Mouse (Mus musculus) hindbrain, embryonic 13.5 days (tissue): ENCODE data around the gene Ppp1r16b. TPM values are rescaled to one million over a fixed set of nuclear protein-coding genes. Genes with fewer than 3 reads are reported as not detected.

ENCODE experiments used
- ATAC-seq: fragments of 200-750 bp; cut with Nextera tagmentation; 2 replicates; pipeline ENCODE4 v1.8.0; 2017; ENCODE audit warnings: moderate TSS enrichment; ENCODE audit not compliant: low FRiP score
- H3K27ac ChIP-seq: fragments of 300-500 bp; sonication (generic); 2 replicates; pipeline ENCODE4 v1.5.1; 2015; ENCODE audit warnings: inconsistent platforms, mild to moderate bottlenecking, moderate library complexity
- H3K27me3 ChIP-seq: fragments of 300-500 bp; sonication (generic); 2 replicates; pipeline ENCODE4 v1.6.1; 2015; ENCODE audit warnings: mild to moderate bottlenecking, inconsistent platforms
- H3K36me3 ChIP-seq: fragments of 300-500 bp; sonication (generic); 2 replicates; pipeline ENCODE4 v1.6.1; 2015; ENCODE audit warnings: mild to moderate bottlenecking, inconsistent platforms
- H3K4me1 ChIP-seq: fragments of 300-500 bp; sonication (generic); replicated peaks from 2 replicates; pipeline ENCODE4 v1.6.1; 2015; ENCODE audit warnings: inconsistent platforms
- H3K4me2 ChIP-seq: fragments of 300-500 bp; sonication (generic); 2 replicates; pipeline ENCODE4 v1.6.1; 2015; ENCODE audit warnings: inconsistent platforms, mild to moderate bottlenecking, moderate library complexity
- H3K4me3 ChIP-seq: fragments of 300-500 bp; sonication (generic); 2 replicates; pipeline ENCODE4 v1.5.1; 2015; ENCODE audit warnings: mild to moderate bottlenecking, inconsistent platforms
- H3K9ac ChIP-seq: fragments of 300-500 bp; sonication (generic); 2 replicates; pipeline ENCODE4 v1.6.1; 2015; ENCODE audit warnings: mild to moderate bottlenecking, inconsistent platforms
- H3K9me3 ChIP-seq: fragments of 300-500 bp; sonication (generic); 2 replicates; pipeline ENCODE4 v1.6.1; 2016; ENCODE audit warnings: inconsistent platforms
- WGBS: fragments of 180-500 bp; shearing (Covaris S2); methylation state at CpG from one replicate; pipeline ENCODE4 v1.1.7; 2015; 5-methylcytosine and 5-hydroxymethylcytosine counted together
- polyA plus RNA-seq: library from polyadenylated mRNA; unstranded; fragments of >200 nt; fragmentation: Nextera tagmentation; extraction: Ambion mirVana; gene quantifications from 2 replicates; pipeline ENCODE4 v1.2.1, GENCODE M21; 2015

The Ppp1r16b gene
- polyA plus RNA-seq, 1 experiment from 2014 or later: 8.0 TPM

DNA sequence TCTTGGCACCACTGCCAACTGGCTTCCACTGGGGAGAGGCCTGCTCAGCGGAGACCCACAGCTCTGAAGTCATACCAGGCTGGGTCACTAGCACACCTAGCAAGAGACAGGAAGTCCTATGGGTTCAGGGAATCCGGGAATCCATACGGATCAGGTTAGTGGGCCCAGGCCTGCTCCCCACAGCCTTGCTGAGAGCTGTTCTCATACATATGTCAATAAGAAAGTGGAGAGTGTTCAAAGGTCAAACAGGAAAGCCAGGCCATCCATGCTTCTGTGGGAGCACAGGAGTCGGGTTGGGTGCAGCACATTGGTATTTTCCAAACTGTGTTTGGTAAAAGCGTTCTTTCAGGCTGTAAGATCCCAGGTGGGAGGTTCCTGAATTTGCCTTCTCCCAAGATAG, 97.1 kb downstream of the Ppp1r16b start:
- no peak for ATAC-seq
- no peaks in the 10 kb centered on the region for H3K9me3 ChIP-seq
- 85% methylated on average over 5 of the region's 5 CpGs for WGBS
- peaks cover 3% of the 10 kb centered on the region; the same call in 1 of the 2 replicates for H3K36me3 ChIP-seq
- peaks cover under 1% of the 10 kb centered on the region; the same call in 1 of the 2 replicates for H3K4me1 ChIP-seq
- H3K9ac ChIP-seq: no peak overlapping the region
- H3K27me3 ChIP-seq: no peaks in the 10 kb centered on the region
- no peak overlapping the region for H3K27ac ChIP-seq
- no peak overlapping the region for H3K4me3 ChIP-seq
- H3K4me2 ChIP-seq: no peak overlapping the region

DNA sequence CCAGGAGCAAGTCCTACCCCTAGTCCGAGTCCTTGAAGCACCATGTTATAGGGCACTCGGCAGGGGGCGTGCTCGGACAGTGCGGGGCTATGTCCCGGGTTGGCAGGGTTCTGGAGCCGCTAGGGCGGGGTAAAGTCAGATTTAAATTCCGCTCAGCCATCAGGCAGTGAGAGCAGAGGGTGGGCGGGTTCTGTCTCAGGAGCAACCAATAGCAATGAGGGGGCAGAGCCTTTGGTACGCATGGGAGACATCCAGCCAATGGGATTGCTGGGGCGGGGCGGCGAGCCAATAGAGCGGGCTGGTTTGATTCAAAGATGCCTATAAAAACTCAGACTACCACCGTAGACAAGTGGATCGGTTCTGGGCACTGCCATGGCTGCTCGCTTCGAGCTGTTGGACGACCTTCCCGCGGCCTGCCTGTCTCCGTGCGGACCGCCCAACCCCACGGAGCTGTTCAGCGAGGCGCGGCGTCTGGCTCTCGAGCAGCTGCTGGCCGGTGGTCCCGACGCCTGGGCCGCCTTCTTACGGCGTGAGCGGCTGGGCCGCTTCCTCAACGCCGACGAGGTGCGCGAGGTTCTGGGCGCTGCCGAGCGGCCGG, 102.6 kb downstream of the Ppp1r16b start, which contains the start of gene Fam83d:
Gene Fam83d (plus strand): TSS at position 352 of the 598 bp plus-strand sequence.
- H3K4me3 ChIP-seq: peak within 1 kb of the TSS; percentile 62
- H3K27me3 ChIP-seq: no peaks in the 10 kb centered on the region
- peaks cover 46% of the 10 kb centered on the region for H3K4me1 ChIP-seq
- peak within 1 kb of the TSS; percentile 99 for H3K4me2 ChIP-seq
- peak; percentile 99 for ATAC-seq
- H3K9ac ChIP-seq: peak within 1 kb of the TSS; percentile 71
- WGBS: under 1% methylated on average over 48 of the region's 48 CpGs
- H3K27ac ChIP-seq: no peak within 1 kb of the TSS
- no peaks in the 10 kb centered on the region for H3K9me3 ChIP-seq
- H3K36me3 ChIP-seq: no peaks in the 10 kb centered on the region

DNA sequence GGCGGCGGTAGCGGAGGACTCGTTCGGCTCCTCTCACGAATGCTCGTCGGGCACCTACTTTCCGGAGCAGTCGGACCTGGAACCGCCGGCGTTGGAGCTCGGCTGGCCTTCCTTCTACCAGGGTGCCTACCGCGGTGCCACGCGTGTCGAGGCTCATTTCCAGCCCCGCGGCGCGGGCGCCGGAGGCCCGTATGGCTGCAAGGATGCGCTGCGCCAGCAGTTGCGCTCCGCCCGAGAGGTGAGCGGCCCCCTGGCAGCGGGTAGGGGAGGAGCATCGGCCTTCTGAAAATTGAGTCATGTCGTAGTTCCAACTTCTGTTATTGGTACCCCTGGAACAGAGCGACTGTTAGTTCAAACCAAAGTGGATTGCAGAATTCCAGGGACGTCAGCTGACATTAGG, 103.2 kb downstream of the Ppp1r16b start:
- WGBS: under 1% methylated on average over 37 of the region's 37 CpGs
- Histone ChIP-seq H3K27me3 (no peaks in the 10 kb centered on the region), H3K9me3 (no peaks in the 10 kb centered on the region), H3K9ac (peak overlapping the region; percentile 71), H3K4me1 (peaks cover 46% of the 10 kb centered on the region), H3K4me3 (peak overlapping the region; percentile 62), H3K36me3 (no peaks in the 10 kb centered on the region), H3K27ac (no peak overlapping the region), H3K4me2 (peak overlapping the region; percentile 99)
- peak; percentile 47 for ATAC-seq

- 7% methylated on average over 5 of the region's 5 CpGs for WGBS
- no peak for ATAC-seq
- Histone ChIP-seq H3K4me3 (peak overlapping the region; percentile 62), H3K9me3 (no peaks in the 10 kb centered on the region), H3K27ac (no peak overlapping the region), H3K27me3 (no peaks in the 10 kb centered on the region), H3K4me1 (peaks cover 46% of the 10 kb centered on the region), H3K9ac (peak overlapping the region; percentile 71), H3K36me3 (no peaks in the 10 kb centered on the region), H3K4me2 (peak overlapping the region; percentile 99)
These were observed 103.6 kb downstream of the Ppp1r16b start for GRCm38 (mm10) chr2:158768771-158769170.

GRCm38 (mm10) chr2:158770126-158770757, 105.0 kb downstream of the Ppp1r16b start:
- ATAC-seq: no peak
- Histone ChIP-seq H3K4me3 (peak overlapping the region; percentile 62; the same call in 1 of the 2 replicates), H3K4me2 (peak overlapping the region; percentile 99), H3K27me3 (no peaks in the 10 kb centered on the region), H3K4me1 (peaks cover 46% of the 10 kb centered on the region), H3K9me3 (no peaks in the 10 kb centered on the region), H3K36me3 (no peaks in the 10 kb centered on the region), H3K27ac (no peak overlapping the region), H3K9ac (no peak overlapping the region; the same call in 1 of the 2 replicates)
- 41% methylated on average over 13 of the region's 13 CpGs for WGBS

DNA sequence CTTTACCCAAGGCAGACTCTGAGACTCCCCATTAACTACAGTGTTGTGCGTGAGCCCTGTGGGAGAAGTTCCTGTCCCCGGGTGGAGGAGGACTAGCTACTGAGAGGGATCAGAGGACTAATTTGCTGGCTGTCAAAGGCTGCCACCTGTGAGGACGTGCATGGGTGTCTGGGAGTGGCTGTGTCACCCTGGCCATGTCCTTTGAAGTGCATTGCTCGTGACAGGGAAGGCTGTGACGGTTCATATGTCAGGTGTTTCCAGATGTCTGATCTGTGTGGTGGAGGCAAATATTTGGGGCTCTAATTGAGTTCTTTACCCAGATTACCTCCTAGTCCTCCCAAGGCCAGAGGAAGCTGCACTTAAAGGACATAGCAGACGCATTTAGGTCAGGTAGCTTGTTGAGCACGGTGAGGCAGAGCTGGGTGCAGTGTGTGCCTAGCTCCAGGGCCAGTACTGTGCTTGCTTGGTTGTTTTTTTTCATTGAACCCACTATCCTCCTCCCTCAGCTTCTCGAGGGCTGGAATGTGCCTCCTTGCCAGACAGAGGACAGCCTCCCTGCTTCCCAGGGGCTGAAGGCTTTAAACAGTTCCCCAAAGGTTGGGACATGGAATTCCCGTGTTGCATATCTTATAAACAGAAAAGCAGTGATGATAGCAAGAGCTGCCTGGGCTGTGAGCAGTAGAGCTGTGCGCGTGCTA, 106.0 kb downstream of the Ppp1r16b start:
- 51% methylated on average over 11 of the region's 11 CpGs for WGBS
- no peak overlapping the region for H3K27ac ChIP-seq
- no peak overlapping the region for H3K9ac ChIP-seq

GRCm38 (mm10) chr2:158772808-158773207, 107.6 kb downstream of the Ppp1r16b start:
- Histone ChIP-seq H3K9me3 (no peaks in the 10 kb centered on the region), H3K27ac (no peak overlapping the region), H3K4me2 (no peak overlapping the region), H3K36me3 (no peaks in the 10 kb centered on the region), H3K4me3 (no peak overlapping the region), H3K9ac (no peak overlapping the region), H3K27me3 (no peaks in the 10 kb centered on the region), H3K4me1 (peaks cover 57% of the 10 kb centered on the region)
- WGBS: 88% methylated on average over 13 of the region's 13 CpGs
- ATAC-seq: no peak

More for the DNA sequence above, 106.0 kb downstream of the Ppp1r16b start:
- H3K9me3 ChIP-seq: no peaks in the 10 kb centered on the region
- H3K36me3 ChIP-seq: no peaks in the 10 kb centered on the region
- no peak overlapping the region for H3K4me3 ChIP-seq
- no peak overlapping the region for H3K4me2 ChIP-seq
- peaks cover 46% of the 10 kb centered on the region for H3K4me1 ChIP-seq
- ATAC-seq: no peak
- H3K27me3 ChIP-seq: no peaks in the 10 kb centered on the region

- no peaks in the 10 kb centered on the region for H3K27me3 ChIP-seq
- no peaks in the 10 kb centered on the region for H3K36me3 ChIP-seq
- WGBS: 72% methylated on average over 8 of the region's 8 CpGs
- no peak overlapping the region for H3K9ac ChIP-seq
- no peak overlapping the region for H3K27ac ChIP-seq
- H3K9me3 ChIP-seq: no peaks in the 10 kb centered on the region
- no peak overlapping the region for H3K4me2 ChIP-seq
- peaks cover 42% of the 10 kb centered on the region for H3K4me1 ChIP-seq
- no peak overlapping the region for H3K4me3 ChIP-seq
- no peak for ATAC-seq
These were observed 109.7 kb downstream of the Ppp1r16b start for GRCm38 (mm10) chr2:158774886-158775285.

- no peak overlapping the region for H3K4me3 ChIP-seq
- no peak overlapping the region for H3K9ac ChIP-seq
- H3K27ac ChIP-seq: no peak overlapping the region
- ATAC-seq: no peak
- 84% methylated on average over 4 of the region's 4 CpGs for WGBS
- H3K9me3 ChIP-seq: no peaks in the 10 kb centered on the region
- 0 out of 2 replicates have a peak, but pooled peaks cover 4% of the 10 kb centered on the region for H3K36me3 ChIP-seq
- peaks cover 24% of the 10 kb centered on the region for H3K4me1 ChIP-seq
- H3K4me2 ChIP-seq: no peak overlapping the region
- no peaks in the 10 kb centered on the region for H3K27me3 ChIP-seq
These were observed 111.5 kb downstream of the Ppp1r16b start for GRCm38 (mm10) chr2:158776716-158777115.

- no peaks in the 10 kb centered on the region for H3K27me3 ChIP-seq
- H3K4me2 ChIP-seq: no peak overlapping the region
- peaks cover 19% of the 10 kb centered on the region for H3K4me1 ChIP-seq
- 82% methylated on average over 6 of the region's 6 CpGs for WGBS
- H3K9ac ChIP-seq: no peak overlapping the region; the same call in 1 of the 2 replicates
- no peak overlapping the region for H3K4me3 ChIP-seq
- H3K9me3 ChIP-seq: no peaks in the 10 kb centered on the region
- no peak for ATAC-seq
- H3K27ac ChIP-seq: no peak overlapping the region
- H3K36me3 ChIP-seq: 0 out of 2 replicates have a peak, but pooled peaks cover 4% of the 10 kb centered on the region
These were observed 112.3 kb downstream of the Ppp1r16b start for GRCm38 (mm10) chr2:158777490-158777889.

DNA sequence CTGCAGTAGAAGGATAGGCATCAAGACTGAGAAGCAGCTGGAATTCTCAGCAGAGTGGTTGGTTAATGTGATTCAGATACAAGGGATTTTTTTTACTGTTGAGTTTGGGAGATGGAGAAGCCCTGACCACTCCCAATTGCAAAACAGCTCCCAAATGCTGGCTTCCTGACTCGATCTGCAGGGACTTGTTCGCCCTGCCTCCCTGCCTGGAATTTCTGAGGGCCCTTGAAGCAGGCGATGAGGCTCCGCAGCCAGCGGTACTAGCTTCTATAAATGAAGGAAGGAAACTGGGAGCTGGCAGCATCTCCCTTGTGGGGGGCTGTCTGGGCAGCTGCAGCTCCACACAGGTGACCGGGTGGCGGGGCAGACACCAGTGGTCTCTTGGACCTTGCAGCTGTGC, 113.2 kb downstream of the Ppp1r16b start:
- no peaks in the 10 kb centered on the region for H3K27me3 ChIP-seq

GRCm38 (mm10) chr2:158781126-158781525, 115.9 kb downstream of the Ppp1r16b start:
- no peaks in the 10 kb centered on the region for H3K9me3 ChIP-seq
- no peak overlapping the region for H3K4me3 ChIP-seq
- H3K9ac ChIP-seq: no peak overlapping the region
- 96% methylated on average over 7 of the region's 7 CpGs for WGBS
- H3K4me1 ChIP-seq: peaks cover 19% of the 10 kb centered on the region
- peaks cover 19% of the 10 kb centered on the region for H3K36me3 ChIP-seq
- no peak overlapping the region for H3K4me2 ChIP-seq
- no peak for ATAC-seq
- H3K27me3 ChIP-seq: no peaks in the 10 kb centered on the region
- no peak overlapping the region for H3K27ac ChIP-seq

More for the DNA sequence above, 113.2 kb downstream of the Ppp1r16b start:
- no peak for ATAC-seq
- H3K4me2 ChIP-seq: no peak overlapping the region
- no peaks in the 10 kb centered on the region for H3K9me3 ChIP-seq
- H3K36me3 ChIP-seq: 0 out of 2 replicates have a peak, but pooled peaks cover 4% of the 10 kb centered on the region
- H3K4me1 ChIP-seq: peaks cover 19% of the 10 kb centered on the region
- H3K9ac ChIP-seq: no peak overlapping the region
- H3K4me3 ChIP-seq: no peak overlapping the region
- H3K27ac ChIP-seq: no peak overlapping the region
- WGBS: 86% methylated on average over 7 of the region's 7 CpGs
